Mouse (Mus musculus) forebrain, postnatal 0 days (tissue): ENCODE measurements at regions not wholly inside any gene's neighbourhood (a gene's known extent, or its start where the extent isn't known, plus 50 kb on each side); places are given as distances from the start of the nearest gene placed in this dataset.
A peak's percentile ranks its signal among the peaks of the same experiment; 100 is the strongest.

Experiments used
- ATAC-seq: fragments of 200-750 bp; cut with Nextera tagmentation; 2 replicates; pipeline ENCODE4 v1.8.0; 2017; ENCODE audit warnings: mild to moderate bottlenecking, moderate library complexity
- DNase-seq: peaks from one replicate; pipeline ENCODE4 v3.0.0-alpha.2; 2015
- H3K27ac ChIP-seq: fragments of 300-500 bp; sonication (generic); 2 replicates; pipeline ENCODE4 v1.5.1; 2014; ENCODE audit warnings: low read depth, mild to moderate bottlenecking, antibody characterized with exemption, low read length, moderate library complexity, mixed read lengths
- H3K27me3 ChIP-seq: fragments of 300-500 bp; sonication (generic); 2 replicates; pipeline ENCODE4 v1.6.1; 2014; ENCODE audit warnings: mild to moderate bottlenecking, low read length, mixed read lengths; ENCODE audit not compliant: insufficient read depth
- H3K36me3 ChIP-seq: fragments of 300-500 bp; sonication (generic); 2 replicates; pipeline ENCODE4 v1.6.1; 2014; ENCODE audit warnings: mild to moderate bottlenecking, moderate library complexity; ENCODE audit not compliant: insufficient read depth
- H3K4me1 ChIP-seq: fragments of 300-500 bp; sonication (generic); 2 replicates; pipeline ENCODE4 v1.6.1; 2014; ENCODE audit warnings: antibody characterized with exemption; ENCODE audit not compliant: insufficient read depth
- H3K4me2 ChIP-seq: fragments of 300-500 bp; sonication (generic); 2 replicates; pipeline ENCODE4 v1.6.1; 2014; ENCODE audit warnings: low read depth, mild to moderate bottlenecking, moderate library complexity
- H3K4me3 ChIP-seq: fragments of 300-500 bp; sonication (generic); 2 replicates; pipeline ENCODE4 v1.5.1; 2014; ENCODE audit warnings: low read depth, low read length, mixed read lengths
- H3K9ac ChIP-seq: fragments of 300-500 bp; sonication (generic); 2 replicates; pipeline ENCODE4 v1.6.1; 2014; ENCODE audit warnings: mild to moderate bottlenecking
- H3K9me3 ChIP-seq: fragments of 300-500 bp; sonication (generic); 2 replicates; pipeline ENCODE4 v1.6.1; 2016; ENCODE audit warnings: low read length
- CTCF ChIP-seq: sonication (generic); IDR thresholded peaks from 2 replicates; pipeline ENCODE4 v1.5.1; 2016; ENCODE audit warnings: antibody characterized with exemption, control low read depth, low read depth
- WGBS: fragments of 180-500 bp; shearing (Covaris S2); extraction: QIAGEN DNeasy Blood & Tissue Kit; methylation state at CpG from one replicate; pipeline ENCODE4 v1.1.7; 2014; 5-methylcytosine and 5-hydroxymethylcytosine counted together

DNA sequence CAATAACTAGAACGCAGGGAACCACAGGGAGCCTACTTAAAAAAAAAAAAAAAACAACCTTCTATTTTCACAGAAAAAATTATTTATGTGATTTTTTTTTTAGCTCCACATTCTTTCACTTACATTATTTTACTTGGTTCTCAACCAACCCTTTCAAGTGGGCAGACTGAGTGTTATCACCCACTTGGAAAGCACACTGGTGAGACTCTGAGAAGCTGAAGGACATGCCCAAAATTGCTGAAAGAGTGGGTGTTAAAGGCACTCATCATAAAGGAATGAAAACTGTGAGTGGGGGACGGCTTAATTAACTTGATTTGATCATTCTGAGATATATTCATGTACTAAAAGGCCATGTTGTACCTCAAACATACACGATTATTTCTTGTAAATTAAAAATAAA, 97.8 kb upstream of the Ercc6l2 start:
- Histone ChIP-seq H3K9me3 (no peaks in the 10 kb centered on the region), H3K4me1 (no peaks in the 10 kb centered on the region), H3K27me3 (no peaks in the 10 kb centered on the region), H3K4me3 (no peak overlapping the region), H3K36me3 (no peaks in the 10 kb centered on the region), H3K9ac (no peak overlapping the region), H3K27ac (no peak overlapping the region), H3K4me2 (no peak overlapping the region)
- WGBS: 82% methylated on average over 3 of the region's 3 CpGs
- no peak for TF ChIP-seq CTCF
- DNase-seq (no peak), ATAC-seq (no peak)

GRCm38 (mm10) chr13:63718782-63719181, 96.3 kb upstream of the Ercc6l2 start:
- Histone ChIP-seq H3K27ac (no peak overlapping the region), H3K9me3 (no peaks in the 10 kb centered on the region), H3K4me3 (no peak overlapping the region), H3K9ac (no peak overlapping the region), H3K27me3 (no peaks in the 10 kb centered on the region), H3K4me2 (no peak overlapping the region), H3K4me1 (no peaks in the 10 kb centered on the region), H3K36me3 (no peaks in the 10 kb centered on the region)
- no peak for DNase-seq
- WGBS: 75% methylated on average over 2 of the region's 2 CpGs
- no peak for ATAC-seq
- no peak for TF ChIP-seq CTCF

GRCm38 (mm10) chr13:63719351-63720207, 95.5 kb upstream of the Ercc6l2 start:
- DNase-seq: no peak

GRCm38 (mm10) chr13:63720610-63721009, 94.4 kb upstream of the Ercc6l2 start:
- H3K27ac ChIP-seq: no peak overlapping the region
- ATAC-seq (no peak), DNase-seq (no peak)
- WGBS: 81% methylated on average over 3 of the region's 3 CpGs
- H3K4me1 ChIP-seq: no peaks in the 10 kb centered on the region
- no peaks in the 10 kb centered on the region for H3K27me3 ChIP-seq
- H3K36me3 ChIP-seq: no peaks in the 10 kb centered on the region
- no peak overlapping the region for H3K4me3 ChIP-seq
- TF ChIP-seq CTCF: no peak
- no peaks in the 10 kb centered on the region for H3K9me3 ChIP-seq
- H3K9ac ChIP-seq: no peak overlapping the region
- H3K4me2 ChIP-seq: no peak overlapping the region

More at GRCm38 (mm10) chr13:63719351-63720207, 95.5 kb upstream of the Ercc6l2 start:
- Histone ChIP-seq H3K27ac (no peak overlapping the region), H3K4me3 (no peak overlapping the region), H3K9me3 (no peaks in the 10 kb centered on the region), H3K9ac (no peak overlapping the region), H3K4me2 (no peak overlapping the region), H3K27me3 (no peaks in the 10 kb centered on the region), H3K4me1 (no peaks in the 10 kb centered on the region), H3K36me3 (no peaks in the 10 kb centered on the region)
- no peak for TF ChIP-seq CTCF
- peak; percentile 34 for ATAC-seq
- 26% methylated on average over 8 of the region's 8 CpGs for WGBS

DNA sequence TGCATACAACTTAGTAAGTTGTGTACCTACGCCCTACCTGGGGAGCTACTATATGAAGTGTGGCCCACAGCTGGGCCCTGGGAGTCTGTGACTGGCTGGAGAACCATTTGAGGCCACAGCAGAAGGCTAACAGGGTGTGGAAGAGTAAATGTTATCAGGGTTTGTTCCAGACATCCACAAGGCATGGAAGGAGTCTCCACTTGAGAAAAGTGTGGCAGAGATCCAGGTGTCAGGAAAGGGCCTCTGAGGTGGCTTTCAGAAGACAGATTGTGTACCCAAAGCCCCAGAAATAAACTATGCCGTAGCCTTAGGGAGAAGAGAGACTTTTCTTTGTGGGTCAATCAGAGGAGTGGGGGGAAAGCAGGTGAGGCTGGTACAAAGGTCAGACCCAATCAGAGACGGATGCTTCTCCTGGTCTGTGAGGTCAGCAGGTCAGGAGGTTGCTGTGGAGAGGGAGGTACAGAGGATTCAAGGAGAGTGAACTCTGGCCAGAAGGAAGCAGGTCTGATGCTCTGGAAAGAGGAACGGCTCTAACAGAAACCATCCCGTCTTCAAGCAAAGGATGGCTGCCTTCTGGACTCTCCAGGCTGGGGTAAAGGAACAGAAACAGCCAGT, 93.9 kb upstream of the Ercc6l2 start:
- no peak overlapping the region for H3K9ac ChIP-seq
- no peak for TF ChIP-seq CTCF
- no peak overlapping the region for H3K27ac ChIP-seq
- no peaks in the 10 kb centered on the region for H3K36me3 ChIP-seq
- H3K27me3 ChIP-seq: no peaks in the 10 kb centered on the region
- H3K4me1 ChIP-seq: no peaks in the 10 kb centered on the region
- 85% methylated on average over 5 of the region's 5 CpGs for WGBS
- no peaks in the 10 kb centered on the region for H3K9me3 ChIP-seq
- H3K4me2 ChIP-seq: no peak overlapping the region
- no peak for ATAC-seq
- no peak overlapping the region for H3K4me3 ChIP-seq
- no peak for DNase-seq

DNA sequence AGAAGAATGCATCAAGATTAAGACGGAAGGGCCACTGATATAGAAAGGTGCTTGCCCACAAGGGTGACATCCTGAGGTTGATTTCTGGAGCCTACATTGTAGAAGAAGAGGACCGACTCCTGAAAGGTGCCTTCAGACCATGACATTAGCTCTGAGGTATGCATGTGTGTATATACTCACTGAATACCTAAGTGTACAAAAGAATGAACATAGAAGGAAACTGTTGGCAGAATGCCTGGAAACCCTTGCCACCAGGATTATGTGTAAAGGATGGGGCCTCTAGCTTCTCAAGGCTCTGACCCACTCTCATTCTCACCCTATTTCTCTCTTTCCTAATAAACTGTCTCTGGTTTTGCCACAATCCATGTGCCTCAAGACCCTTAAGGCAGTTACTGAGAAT, 90.7 kb upstream of the Ercc6l2 start:
- Histone ChIP-seq H3K4me1 (no peaks in the 10 kb centered on the region), H3K4me2 (no peak overlapping the region), H3K4me3 (no peak overlapping the region), H3K9me3 (no peaks in the 10 kb centered on the region), H3K9ac (no peak overlapping the region), H3K27me3 (no peaks in the 10 kb centered on the region), H3K36me3 (no peaks in the 10 kb centered on the region), H3K27ac (no peak overlapping the region)
- ATAC-seq: no peak
- DNase-seq: peak; percentile 6
- 67% methylated on average over 2 of the region's 2 CpGs for WGBS
- TF ChIP-seq CTCF: no peak

GRCm38 (mm10) chr13:63724843-63725582, 90.0 kb upstream of the Ercc6l2 start:
- ATAC-seq (no peak), DNase-seq (no peak)
- H3K27ac ChIP-seq: no peak overlapping the region
- no peaks in the 10 kb centered on the region for H3K4me1 ChIP-seq
- H3K9me3 ChIP-seq: no peaks in the 10 kb centered on the region
- 69% methylated on average over 2 of the region's 2 CpGs for WGBS
- no peak overlapping the region for H3K9ac ChIP-seq
- H3K4me3 ChIP-seq: no peak overlapping the region
- no peaks in the 10 kb centered on the region for H3K36me3 ChIP-seq
- no peak overlapping the region for H3K4me2 ChIP-seq
- no peaks in the 10 kb centered on the region for H3K27me3 ChIP-seq
- TF ChIP-seq CTCF: no peak
